Mouse (Mus musculus) cerebellum, adult 2 months (tissue): Measurements from ENCODE around the gene 4930548H24Rik. TPM values are rescaled to one million over a fixed set of nuclear protein-coding genes. Genes with fewer than 3 reads are reported as not detected.

ENCODE experiments used
- DNase-seq, 2 experiments: peaks; one replicate each; pipeline ENCODE4 v3.0.0; 2021
- H3K27ac ChIP-seq: fragments of 200-500 bp; 2 replicates; pipeline ENCODE4 v1.5.1; 2012; ENCODE audit warnings: low read length, control low read depth, inconsistent platforms; ENCODE audit not compliant: insufficient read depth
- H3K27me3 ChIP-seq: fragments of 200-500 bp; 2 replicates; pipeline ENCODE4 v1.6.1; 2012; ENCODE audit warnings: inconsistent platforms, mild to moderate bottlenecking, low read length, moderate library complexity; ENCODE audit not compliant: control insufficient read depth, insufficient read depth
- H3K4me1 ChIP-seq: fragments of 200-500 bp; 2 replicates; pipeline ENCODE4 v1.6.1; 2011; ENCODE audit warnings: low read length; ENCODE audit not compliant: control insufficient read depth, insufficient read depth
- H3K4me3 ChIP-seq: fragments of 200-500 bp; replicated peaks from 2 replicates; pipeline ENCODE3; 2011; ENCODE audit warnings: mild to moderate bottlenecking, low read depth, low read length, control low read depth; ENCODE audit not compliant: insufficient read depth
- CTCF ChIP-seq: fragments of 200-500 bp; IDR thresholded peaks from 2 replicates; pipeline ENCODE4 v1.5.1; 2011; ENCODE audit warnings: low read depth, mild to moderate bottlenecking, control low read depth, low read length, moderate library complexity, borderline replicate concordance; ENCODE audit not compliant: insufficient read depth
- POLR2A ChIP-seq: fragments of 200-500 bp; IDR thresholded peaks from 2 replicates; pipeline ENCODE4 v1.6.1; 2011; ENCODE audit warnings: low read length, control low read depth, borderline replicate concordance; ENCODE audit not compliant: insufficient read depth
- WGBS: fragments of 180-500 bp; shearing (Covaris S2); methylation state at CpG from one replicate; pipeline ENCODE4 v1.1.7; 2018; 5-methylcytosine and 5-hydroxymethylcytosine counted together
- polyA plus RNA-seq: library from polyadenylated mRNA; depleted of rRNA; stranded (reverse); fragments of >200 nt; gene quantifications from 2 replicates; pipeline ENCODE4 v1.2.3, GENCODE M21; 2012; rRNA removed

4930548H24Rik gene
- not detected in 2 replicates for polyA plus RNA-seq

DNA sequence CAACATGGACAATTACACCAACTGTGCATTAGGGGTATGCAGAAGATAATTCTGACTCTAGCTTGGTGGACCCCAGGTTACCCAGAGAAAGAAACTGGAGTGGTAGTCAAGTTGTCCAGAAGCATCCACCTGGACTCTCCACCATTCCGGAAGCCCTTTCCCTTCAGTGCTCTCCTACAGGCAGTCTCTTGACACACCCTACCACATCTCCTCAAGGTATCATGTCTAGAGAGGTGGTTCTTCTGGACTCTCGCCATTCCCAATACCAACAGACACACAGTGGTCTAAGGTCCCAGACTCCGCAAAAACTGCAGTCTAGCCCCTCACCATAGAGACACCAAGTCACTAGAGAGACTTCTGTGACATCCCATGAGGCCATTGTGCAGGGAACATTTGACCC, at the start of gene 4930548H24Rik:
TSS of gene 4930548H24Rik (plus strand) at position 301 of the 400 bp plus-strand sequence.
- Histone ChIP-seq H3K4me3 (no peak within 1 kb of the TSS), H3K27me3 (no peaks in the 10 kb centered on the region), H3K4me1 (no peaks in the 10 kb centered on the region), H3K27ac (no peak within 1 kb of the TSS)
- 95% methylated on average over 3 of the region's 3 CpGs for WGBS
- no peak for TF ChIP-seq POLR2A
- no peak for TF ChIP-seq CTCF
- no peak for DNase-seq

GRCm38 (mm10) chr5:31451336-31451735, 34.2 kb upstream of the 4930548H24Rik start:
- no peak overlapping the region for H3K27ac ChIP-seq

GRCm38 (mm10) chr5:31451878-31452561, 33.5 kb upstream of the 4930548H24Rik start, which contains the start of gene Zfp512:
Zfp512 (plus strand) TSS chr5:31452431.
- WGBS, result 5% methylated on average over 23 of the region's 23 CpGs
- peak; percentile 88 to 94 for DNase-seq
- H3K4me3 ChIP-seq, result peak within 1 kb of the TSS; percentile 57
- no peak for TF ChIP-seq CTCF
- peak; percentile 44; the same call in 1 of the 2 replicates for TF ChIP-seq POLR2A
- H3K27ac ChIP-seq, result no peak within 1 kb of the TSS
- no peaks in the 10 kb centered on the region for H3K27me3 ChIP-seq
- no peaks in the 10 kb centered on the region for H3K4me1 ChIP-seq

More at GRCm38 (mm10) chr5:31451336-31451735, 34.2 kb upstream of the 4930548H24Rik start:
- WGBS, result 95% methylated on average over 2 of the region's 2 CpGs
- no peaks in the 10 kb centered on the region for H3K27me3 ChIP-seq
- no peaks in the 10 kb centered on the region for H3K4me1 ChIP-seq
- DNase-seq, result no peak
- no peak for TF ChIP-seq POLR2A
- TF ChIP-seq CTCF, result no peak
- no peak overlapping the region for H3K4me3 ChIP-seq

GRCm38 (mm10) chr5:31452562-31452878, 33.0 kb upstream of the 4930548H24Rik start:
- no peak for TF ChIP-seq POLR2A
- TF ChIP-seq CTCF, result no peak
- under 1% methylated on average over 11 of the region's 11 CpGs for WGBS
- Histone ChIP-seq H3K27me3 (no peaks in the 10 kb centered on the region), H3K4me3 (peak overlapping the region; percentile 57), H3K27ac (no peak overlapping the region), H3K4me1 (no peaks in the 10 kb centered on the region)
- no peak for DNase-seq

GRCm38 (mm10) chr5:31452886-31453410, 32.6 kb upstream of the 4930548H24Rik start:
- Histone ChIP-seq H3K27me3 (no peaks in the 10 kb centered on the region), H3K4me1 (no peaks in the 10 kb centered on the region), H3K27ac (no peak overlapping the region), H3K4me3 (peak overlapping the region; percentile 48)
- TF ChIP-seq POLR2A (no peak), CTCF (no peak)
- no peak for DNase-seq
- 11% methylated on average over 7 of the region's 7 CpGs for WGBS

- Histone ChIP-seq H3K27ac (no peak overlapping the region), H3K27me3 (no peaks in the 10 kb centered on the region), H3K4me3 (no peak overlapping the region), H3K4me1 (no peaks in the 10 kb centered on the region)
- TF ChIP-seq CTCF (no peak), POLR2A (no peak)
- 90% methylated on average over 3 of the region's 3 CpGs for WGBS
- DNase-seq, result no peak
Observed at GRCm38 (mm10) chr5:31467798-31468197, 17.7 kb upstream of the 4930548H24Rik start.

- H3K27ac ChIP-seq, result no peak overlapping the region
- no peak for TF ChIP-seq POLR2A
- no peak for TF ChIP-seq CTCF
- H3K4me3 ChIP-seq, result no peak overlapping the region
- no peaks in the 10 kb centered on the region for H3K27me3 ChIP-seq
- no peak for DNase-seq
- no peaks in the 10 kb centered on the region for H3K4me1 ChIP-seq
- 84% methylated on average over 6 of the region's 6 CpGs for WGBS
Observed at GRCm38 (mm10) chr5:31469711-31470110, 15.8 kb upstream of the 4930548H24Rik start.

GRCm38 (mm10) chr5:31470334-31470733, 15.2 kb upstream of the 4930548H24Rik start:
- Histone ChIP-seq H3K4me3 (no peak overlapping the region), H3K27me3 (no peaks in the 10 kb centered on the region), H3K4me1 (no peaks in the 10 kb centered on the region), H3K27ac (no peak overlapping the region)
- 77% methylated on average over 7 of the region's 7 CpGs for WGBS
- DNase-seq, result no peak
- TF ChIP-seq POLR2A (no peak), CTCF (peak; percentile 15; the same call in 1 of the 2 replicates)
